Mouse (Mus musculus) cerebellum, adult 2 months (tissue): Measurements from ENCODE around the gene Ccdc124.

Source experiments
- CTCF ChIP-seq: fragments of 200-500 bp; IDR thresholded peaks from 2 replicates; pipeline ENCODE4 v1.5.1; 2011; ENCODE audit warnings: low read depth, mild to moderate bottlenecking, control low read depth, low read length, moderate library complexity, borderline replicate concordance; ENCODE audit not compliant: insufficient read depth
- POLR2A ChIP-seq: fragments of 200-500 bp; IDR thresholded peaks from 2 replicates; pipeline ENCODE4 v1.6.1; 2011; ENCODE audit warnings: low read length, control low read depth, borderline replicate concordance; ENCODE audit not compliant: insufficient read depth

DNA sequence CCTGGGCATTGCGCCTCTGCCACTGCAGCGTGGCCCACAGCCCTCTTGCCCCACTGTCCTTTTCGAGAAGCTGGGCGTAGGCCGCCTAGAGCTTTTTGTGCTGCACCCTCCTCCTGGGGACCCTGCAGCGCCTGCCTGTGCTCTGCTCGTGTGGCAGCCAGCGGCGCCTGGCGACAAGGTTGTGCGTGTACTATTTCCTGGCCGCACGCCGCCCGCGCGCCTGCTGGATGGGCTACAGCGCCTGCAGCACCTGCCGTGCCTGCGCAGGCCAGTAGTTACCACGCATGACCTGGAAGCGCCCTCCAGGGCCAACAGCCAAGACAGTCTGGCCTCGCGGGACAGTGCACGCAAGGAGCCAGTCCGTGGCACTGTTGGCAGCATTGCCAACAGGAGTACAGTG is 39.8 kb upstream of the Ccdc124 start:
- TF ChIP-seq POLR2A (no peak), CTCF (no peak)
